Mouse (Mus musculus): Measurements from ENCODE around the gene Bahd1. TPM values are rescaled to one million over a fixed set of nuclear protein-coding genes. Genes with fewer than 3 reads are reported as not detected.

Gene Bahd1
- 10 to 100 TPM; 32.3 to 35.6 TPM for total RNA-seq (2021)

- intact Hi-C loops (cut with DNase I): loop anchor here (5.0 kb wide), 1 partner anchor 77 kb away; no protein-coding TSS in a partner anchor
- DNase-seq: peak; percentile 22
Observed at GRCm38 (mm10) chr2:118899981-118900825, at the start of gene Bahd1. Bahd1 (plus strand) TSS chr2:118900377.

- intact Hi-C loops (cut with DNase I): no loop called here
- DNase-seq: no peak
Observed at GRCm38 (mm10) chr2:118851756-118852155, 48.4 kb upstream of the Bahd1 start.

GRCm38 (mm10) chr2:118861454-118862339 is 38.5 kb upstream of the Bahd1 start, which contains the start of gene Ivd:
Ivd (plus strand) TSS chr2:118861954.
- intact Hi-C loops (cut with DNase I): no loop called here

GRCm38 (mm10) chr2:118862340-118862675 is 37.9 kb upstream of the Bahd1 start:
- intact Hi-C loops (cut with DNase I): no loop called here
- DNase-seq: no peak

More at GRCm38 (mm10) chr2:118861454-118862339, 38.5 kb upstream of the Bahd1 start, which contains the start of gene Ivd:
- DNase-seq: peak; percentile 92

GRCm38 (mm10) chr2:118870601-118871000 is 29.6 kb upstream of the Bahd1 start:
- DNase-seq: no peak

GRCm38 (mm10) chr2:118871032-118871431 is 29.1 kb upstream of the Bahd1 start:
- intact Hi-C loops (cut with DNase I): no loop called here
- DNase-seq: no peak

More at GRCm38 (mm10) chr2:118870601-118871000, 29.6 kb upstream of the Bahd1 start:
- intact Hi-C loops (cut with DNase I): no loop called here

- intact Hi-C loops (cut with DNase I): no loop called here
- DNase-seq: no peak
Observed at GRCm38 (mm10) chr2:118873018-118873417, 27.2 kb upstream of the Bahd1 start.

- no peak for DNase-seq
- intact Hi-C loops (cut with DNase I): no loop called here
Observed at GRCm38 (mm10) chr2:118873890-118874430, 26.2 kb upstream of the Bahd1 start.

- DNase-seq: no peak
- intact Hi-C loops (cut with DNase I): loop anchor here (5.0 kb wide), 1 partner anchor 408 kb away; no protein-coding TSS in a partner anchor
Observed at GRCm38 (mm10) chr2:118875316-118875715, 24.9 kb upstream of the Bahd1 start.

- no peak for DNase-seq
- intact Hi-C loops (cut with DNase I): loop anchor here (5.0 kb wide), 1 partner anchor 409 kb away; no protein-coding TSS in a partner anchor
Observed at GRCm38 (mm10) chr2:118876453-118876852, 23.7 kb upstream of the Bahd1 start.

- no peak for DNase-seq
- intact Hi-C loops (cut with DNase I): loop anchor here (5.0 to 10.0 kb wide), 3 partner anchors 136 to 619 kb away; partner anchors contain the start of gene Inafm2
Observed at GRCm38 (mm10) chr2:118881019-118881418, 19.2 kb upstream of the Bahd1 start.

- no peak for DNase-seq
- intact Hi-C loops (cut with DNase I): loop anchor here (5.0 to 10.0 kb wide), 3 partner anchors 137 to 620 kb away; partner anchors contain the start of gene Inafm2
Observed at GRCm38 (mm10) chr2:118881956-118882355, 18.2 kb upstream of the Bahd1 start.

GRCm38 (mm10) chr2:118882840-118883679 is 17.1 kb upstream of the Bahd1 start:
- intact Hi-C loops (cut with DNase I): loop anchor here (5.0 to 10.0 kb wide), 3 partner anchors 138 to 621 kb away; partner anchors contain the start of gene Inafm2
- peak; percentile 84 for DNase-seq

- no peak for DNase-seq
- intact Hi-C loops (cut with DNase I): loop anchor here (10.0 kb wide), 1 partner anchor 143 kb away; the partner anchor contains the start of gene Inafm2
Observed at GRCm38 (mm10) chr2:118887440-118887839, 12.7 kb upstream of the Bahd1 start.

- DNase-seq: no peak
- intact Hi-C loops (cut with DNase I): loop anchor here (10.0 kb wide), 1 partner anchor 143 kb away; the partner anchor contains the start of gene Inafm2
Observed at GRCm38 (mm10) chr2:118887845-118888548, 12.2 kb upstream of the Bahd1 start.

GRCm38 (mm10) chr2:118891173-118891572 is 9.0 kb upstream of the Bahd1 start:
- no peak for DNase-seq

GRCm38 (mm10) chr2:118895990-118896913 is 3.9 kb upstream of the Bahd1 start:
- DNase-seq: peak; percentile 42
- intact Hi-C loops (cut with DNase I): no loop called here

More at GRCm38 (mm10) chr2:118891173-118891572, 9.0 kb upstream of the Bahd1 start:
- intact Hi-C loops (cut with DNase I): no loop called here

GRCm38 (mm10) chr2:118896914-118897291 is 3.3 kb upstream of the Bahd1 start:
- no peak for DNase-seq
- intact Hi-C loops (cut with DNase I): no loop called here
